Mouse (Mus musculus): ENCODE data around the gene Trim29.

Gene Trim29

DNA sequence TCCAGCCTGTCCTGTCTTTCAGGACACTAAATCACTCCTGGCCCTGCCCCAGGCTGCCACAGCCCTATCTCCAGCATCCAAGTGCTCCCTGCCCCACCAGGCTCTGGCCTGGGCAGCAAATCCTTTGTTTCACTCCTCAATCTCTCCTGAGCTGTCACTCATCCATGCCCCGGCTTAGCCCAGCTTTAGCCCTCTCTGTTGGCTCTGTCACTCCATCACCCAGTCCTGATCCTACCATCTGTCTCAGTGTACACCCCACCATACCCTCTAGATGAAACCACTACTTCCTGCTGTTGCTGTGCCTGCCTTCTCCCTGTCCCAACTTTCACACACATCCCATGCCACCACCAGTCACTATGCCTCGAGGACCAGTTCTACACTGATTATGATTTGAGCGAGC is 73.8 kb downstream of the Trim29 start:
- no peak for DNase-seq (ENCODE audit: low spot score)
